Mouse (Mus musculus): Measurements from ENCODE around the gene Ndufa10.

DNA sequence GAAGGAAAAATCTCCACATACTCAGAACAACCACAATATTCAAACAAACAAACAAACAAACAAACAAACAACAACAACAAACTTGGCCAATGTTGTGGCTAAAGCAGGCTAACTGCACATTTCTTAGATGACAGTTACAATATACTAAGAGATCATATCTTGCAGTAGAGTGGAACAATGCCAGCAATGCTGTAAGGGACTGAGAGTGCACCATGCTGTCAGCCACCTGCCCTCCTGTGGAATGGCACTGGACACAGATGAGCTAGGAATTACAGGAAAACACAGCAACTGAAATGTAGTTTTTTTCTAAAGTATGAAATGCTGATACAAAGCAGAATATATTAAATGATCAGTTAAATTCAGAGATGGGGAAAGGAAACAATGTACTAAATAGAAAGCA lies 15.9 kb downstream of the Ndufa10 start:
- TF ChIP-seq CTCF (conservative IDR thresholded peaks at IDR 0.05; ENCODE audit: low read length) (no peak), NANOG (IDR thresholded peaks at IDR 0.05; ENCODE audit: borderline replicate concordance, low read length) (no peak), POU5F1 (IDR thresholded peaks at IDR 0.05; ENCODE audit: borderline replicate concordance, low read length) (no peak)
